Mouse (Mus musculus): ENCODE data around the gene Tprgl. TPM values are rescaled to one million over a fixed set of nuclear protein-coding genes. Genes with fewer than 3 reads are reported as not detected.

Tprgl gene
- 261 and 272 TPM in 2 replicates for polyA plus RNA-seq (2012; rRNA removed)

DNA sequence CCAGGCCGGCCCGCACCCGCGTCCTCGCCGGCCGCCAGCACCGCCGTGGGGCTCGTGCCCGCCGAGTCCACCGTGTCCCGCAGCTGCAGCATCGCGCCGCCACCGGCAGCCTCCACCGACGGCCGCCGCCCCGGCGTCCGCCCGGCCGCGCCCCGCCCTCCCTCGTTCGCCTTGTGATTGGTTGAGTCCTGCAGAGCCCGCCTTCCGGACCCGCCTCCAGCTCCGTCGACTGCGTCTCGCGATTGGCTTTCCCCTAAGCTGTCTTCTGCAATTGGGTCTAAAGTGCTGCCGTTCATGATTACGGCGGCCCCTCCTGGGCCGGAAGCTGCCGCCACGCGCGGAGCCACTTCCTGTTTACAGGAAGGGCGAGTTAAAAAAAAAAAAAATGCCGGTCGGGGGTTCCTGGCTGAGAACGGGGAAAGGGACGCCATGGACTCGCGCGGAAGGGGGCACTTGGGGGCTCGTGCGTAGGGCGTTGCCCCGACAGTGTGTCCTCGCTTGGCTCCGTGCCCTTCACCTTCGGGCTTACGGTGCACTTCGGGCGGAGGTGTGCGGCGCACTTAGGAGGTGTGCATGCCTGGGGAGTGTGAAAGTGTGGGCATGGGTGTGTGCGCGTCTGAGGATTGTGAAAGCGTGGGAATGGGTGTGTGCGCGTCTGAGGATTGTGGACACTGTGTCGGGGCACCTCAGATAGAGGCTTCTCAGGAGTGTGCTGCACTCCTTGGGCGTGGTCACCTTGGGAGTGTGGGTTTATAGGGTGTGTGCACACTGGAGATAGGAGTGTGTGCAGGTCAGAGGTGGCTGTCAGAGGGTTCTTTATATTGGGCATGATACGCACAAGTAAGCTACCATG lies at the start of gene Tprgl:
TSS of gene Tprgl (minus strand) at position 129 of the 853 bp plus-strand sequence.
- H3K27ac ChIP-seq (ENCODE audit: insufficient read depth, low read length) = peak within 1 kb of the TSS; percentile 67; the same call in 1 of the 2 replicates
- peak within 1 kb of the TSS; percentile 98 for H3K4me3 ChIP-seq (replicated peaks; ENCODE audit: insufficient read depth, low read depth, low read length)
- 1% methylated on average over 74 of the region's 75 CpGs for WGBS
- H3K4me1 ChIP-seq (ENCODE audit: control insufficient read depth, insufficient read depth, low read length) = peaks cover 29% of the 10 kb centered on the region
- DNase-seq = peak; percentile 97 to 98
- no peaks in the 10 kb centered on the region for H3K27me3 ChIP-seq (ENCODE audit: control insufficient read depth, insufficient read depth, low read length)
- TF ChIP-seq POLR2A (IDR thresholded peaks at IDR 0.05; ENCODE audit: borderline replicate concordance, insufficient read depth, low read length) = peak; percentile 58
- no peak for TF ChIP-seq CTCF (IDR thresholded peaks at IDR 0.05; ENCODE audit: borderline replicate concordance, insufficient read depth, low read depth, low read length)

DNA sequence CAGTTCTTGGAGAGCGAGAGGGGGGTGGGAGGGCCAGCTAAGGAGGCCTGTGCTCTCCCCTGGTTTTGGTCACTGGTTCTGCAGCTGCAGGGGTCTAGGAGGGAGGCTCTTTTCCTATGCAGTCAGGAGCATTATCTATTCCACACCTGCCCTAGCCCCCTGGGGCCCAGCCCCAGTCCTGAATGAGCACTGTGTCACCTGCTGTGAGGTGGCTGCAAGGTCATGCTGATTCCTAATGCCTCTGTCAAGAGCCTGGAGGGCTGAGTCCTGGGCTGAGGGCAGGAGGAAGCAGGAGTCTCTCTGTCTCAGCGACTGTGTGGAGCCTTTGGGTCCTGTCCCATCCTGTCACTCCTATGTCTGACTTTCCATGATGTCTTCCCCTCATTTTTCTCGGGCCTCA lies 49.4 kb upstream of the Tprgl start:
- DNase-seq = no peak
- no peak overlapping the region for H3K27ac ChIP-seq (ENCODE audit: insufficient read depth, low read length)
- TF ChIP-seq CTCF (IDR thresholded peaks at IDR 0.05; ENCODE audit: borderline replicate concordance, insufficient read depth, low read depth, low read length) (no peak), POLR2A (IDR thresholded peaks at IDR 0.05; ENCODE audit: borderline replicate concordance, insufficient read depth, low read length) (no peak)
- H3K4me3 ChIP-seq (replicated peaks; ENCODE audit: insufficient read depth, low read depth, low read length) = no peak overlapping the region
- WGBS = 69% methylated on average over 3 of the region's 3 CpGs
- H3K4me1 ChIP-seq (ENCODE audit: control insufficient read depth, insufficient read depth, low read length) = peaks cover 22% of the 10 kb centered on the region
- H3K27me3 ChIP-seq (ENCODE audit: control insufficient read depth, insufficient read depth, low read length) = no peaks in the 10 kb centered on the region

DNA sequence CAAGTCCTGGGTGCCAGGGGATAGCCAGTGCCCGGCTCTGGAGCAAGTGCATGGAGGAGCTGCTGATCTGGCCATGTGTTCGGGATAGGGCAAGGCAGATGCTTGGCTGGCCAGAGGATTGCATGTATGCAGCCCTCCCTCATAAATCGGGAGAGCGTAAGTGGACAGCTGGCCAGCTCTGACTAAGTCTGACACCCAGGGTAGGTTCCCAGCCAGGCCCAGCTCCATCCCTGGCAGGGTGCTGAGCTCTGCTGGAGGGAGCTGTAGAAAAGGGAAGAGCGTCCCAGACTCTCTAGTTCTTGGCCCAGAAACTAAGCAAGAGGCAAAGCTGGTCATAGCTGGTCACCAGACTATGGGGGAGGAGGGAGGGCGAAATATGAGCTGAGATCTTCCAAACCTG lies 48.6 kb upstream of the Tprgl start:
- DNase-seq = no peak

DNA sequence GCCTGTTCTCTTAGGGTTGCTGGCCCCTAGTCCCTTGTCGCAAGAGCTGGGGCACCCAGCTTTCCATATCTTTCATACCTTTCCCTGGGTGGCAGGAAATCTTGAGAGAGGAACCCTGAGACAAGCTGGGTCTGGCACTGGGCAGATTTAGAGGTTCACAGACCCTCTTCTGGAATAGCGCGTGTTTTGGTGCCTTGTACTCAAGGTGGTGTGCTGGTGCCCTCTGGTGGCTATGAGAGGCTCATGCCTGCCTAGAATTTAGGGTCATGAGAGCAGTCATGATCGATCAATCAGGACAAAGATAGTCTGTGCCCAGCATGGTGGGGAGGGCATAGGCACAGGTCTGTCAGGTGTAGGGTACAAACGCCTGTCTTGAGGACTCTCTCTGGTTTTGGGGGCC lies 46.8 kb upstream of the Tprgl start:
- Histone ChIP-seq H3K27ac (ENCODE audit: insufficient read depth, low read length) (no peak overlapping the region), H3K27me3 (ENCODE audit: control insufficient read depth, insufficient read depth, low read length) (no peaks in the 10 kb centered on the region), H3K4me1 (ENCODE audit: control insufficient read depth, insufficient read depth, low read length) (peaks cover 31% of the 10 kb centered on the region), H3K4me3 (replicated peaks; ENCODE audit: insufficient read depth, low read depth, low read length) (no peak overlapping the region)
- DNase-seq = peak; percentile 49 to 75
- WGBS = 17% methylated on average over 5 of the region's 5 CpGs
- no peak for TF ChIP-seq POLR2A (IDR thresholded peaks at IDR 0.05; ENCODE audit: borderline replicate concordance, insufficient read depth, low read length)
- peak; percentile 99 for TF ChIP-seq CTCF (IDR thresholded peaks at IDR 0.05; ENCODE audit: borderline replicate concordance, insufficient read depth, low read depth, low read length)

More for the DNA sequence above, 48.6 kb upstream of the Tprgl start:
- H3K4me1 ChIP-seq (ENCODE audit: control insufficient read depth, insufficient read depth, low read length) = peaks cover 25% of the 10 kb centered on the region
- TF ChIP-seq CTCF (IDR thresholded peaks at IDR 0.05; ENCODE audit: borderline replicate concordance, insufficient read depth, low read depth, low read length) (no peak), POLR2A (IDR thresholded peaks at IDR 0.05; ENCODE audit: borderline replicate concordance, insufficient read depth, low read length) (no peak)
- no peak overlapping the region for H3K27ac ChIP-seq (ENCODE audit: insufficient read depth, low read length)
- WGBS = 76% methylated on average over 6 of the region's 6 CpGs
- H3K4me3 ChIP-seq (replicated peaks; ENCODE audit: insufficient read depth, low read depth, low read length) = no peak overlapping the region
- H3K27me3 ChIP-seq (ENCODE audit: control insufficient read depth, insufficient read depth, low read length) = no peaks in the 10 kb centered on the region

DNA sequence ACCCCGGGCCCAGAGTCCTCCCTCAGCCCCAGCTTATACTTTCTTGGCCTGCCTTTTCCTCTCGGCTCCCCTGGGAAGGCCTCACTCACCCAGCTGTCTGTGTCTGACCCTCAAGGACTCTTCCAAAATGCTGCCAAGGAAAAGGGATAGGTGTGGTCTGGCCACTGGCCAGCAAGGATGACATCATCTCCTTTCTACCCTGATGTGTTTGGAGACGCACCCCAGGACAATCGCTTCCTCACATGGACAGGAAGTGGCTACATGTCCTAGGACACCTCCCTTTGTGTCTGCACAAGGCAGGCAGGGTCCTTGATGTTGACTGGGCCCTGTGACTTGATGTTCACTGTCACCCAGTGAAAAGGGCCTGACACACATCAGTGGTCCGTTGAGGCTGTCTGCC lies 44.9 kb upstream of the Tprgl start:
- 76% methylated on average over 5 of the region's 5 CpGs for WGBS

DNA sequence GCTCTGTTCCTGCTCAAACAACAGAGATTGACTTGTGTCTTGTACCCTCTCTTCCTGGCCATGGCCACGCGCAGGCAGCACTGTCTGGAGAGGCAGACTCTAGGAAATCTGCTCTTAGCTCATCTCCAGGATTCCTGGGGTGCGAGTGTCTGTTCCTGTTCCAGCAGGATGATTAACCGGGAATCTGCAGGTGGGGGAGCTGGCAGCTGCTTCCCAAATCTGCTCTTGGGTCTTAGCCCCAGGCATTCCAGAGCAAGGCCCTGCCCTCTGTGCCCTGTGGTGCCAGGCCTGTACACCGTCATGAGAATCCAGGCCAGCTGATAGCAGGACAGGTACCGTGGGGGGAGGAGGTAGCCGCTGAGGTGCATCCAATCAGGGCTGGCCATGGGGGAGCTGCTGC lies 44.1 kb upstream of the Tprgl start:
- DNase-seq = peak; percentile 90 to 95
- Histone ChIP-seq H3K4me3 (replicated peaks; ENCODE audit: insufficient read depth, low read depth, low read length) (no peak overlapping the region), H3K27me3 (ENCODE audit: control insufficient read depth, insufficient read depth, low read length) (no peaks in the 10 kb centered on the region), H3K4me1 (ENCODE audit: control insufficient read depth, insufficient read depth, low read length) (peaks cover 31% of the 10 kb centered on the region), H3K27ac (ENCODE audit: insufficient read depth, low read length) (no peak overlapping the region)
- 10% methylated on average over 7 of the region's 7 CpGs for WGBS
- 0 out of 2 replicates have a peak, but pooled peaks have one; percentile 5 for TF ChIP-seq CTCF (IDR thresholded peaks at IDR 0.05; ENCODE audit: borderline replicate concordance, insufficient read depth, low read depth, low read length)
- no peak for TF ChIP-seq POLR2A (IDR thresholded peaks at IDR 0.05; ENCODE audit: borderline replicate concordance, insufficient read depth, low read length)

More for the DNA sequence above, 44.9 kb upstream of the Tprgl start:
- peaks cover 31% of the 10 kb centered on the region for H3K4me1 ChIP-seq (ENCODE audit: control insufficient read depth, insufficient read depth, low read length)
- H3K27ac ChIP-seq (ENCODE audit: insufficient read depth, low read length) = no peak overlapping the region
- H3K27me3 ChIP-seq (ENCODE audit: control insufficient read depth, insufficient read depth, low read length) = no peaks in the 10 kb centered on the region
- no peak overlapping the region for H3K4me3 ChIP-seq (replicated peaks; ENCODE audit: insufficient read depth, low read depth, low read length)
- TF ChIP-seq CTCF (IDR thresholded peaks at IDR 0.05; ENCODE audit: borderline replicate concordance, insufficient read depth, low read depth, low read length) (no peak), POLR2A (IDR thresholded peaks at IDR 0.05; ENCODE audit: borderline replicate concordance, insufficient read depth, low read length) (no peak)
- peak; percentile 27 to 31 for DNase-seq

DNA sequence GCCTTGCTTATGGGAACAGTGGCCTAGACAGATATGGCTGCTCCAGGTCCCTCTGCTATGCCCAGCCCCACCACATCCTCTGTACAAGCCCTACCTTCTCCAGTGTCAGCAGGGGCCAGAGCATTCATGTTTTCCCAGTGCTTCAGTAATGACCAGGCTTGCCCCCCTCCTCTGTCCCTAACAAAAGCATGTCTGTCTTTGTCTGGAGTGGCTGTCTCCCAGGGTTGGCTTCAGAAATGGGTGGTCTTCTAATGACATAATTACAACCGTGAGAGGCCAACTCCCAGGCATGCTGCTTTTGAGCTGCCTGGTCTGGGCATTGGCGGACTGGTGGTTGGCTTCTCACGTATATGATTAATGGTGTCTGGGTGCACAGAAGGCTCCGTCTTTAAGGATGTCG lies 41.0 kb upstream of the Tprgl start:
- no peaks in the 10 kb centered on the region for H3K27me3 ChIP-seq (ENCODE audit: control insufficient read depth, insufficient read depth, low read length)
- TF ChIP-seq POLR2A (IDR thresholded peaks at IDR 0.05; ENCODE audit: borderline replicate concordance, insufficient read depth, low read length) (no peak), CTCF (IDR thresholded peaks at IDR 0.05; ENCODE audit: borderline replicate concordance, insufficient read depth, low read depth, low read length) (no peak)
- peaks cover 29% of the 10 kb centered on the region for H3K4me1 ChIP-seq (ENCODE audit: control insufficient read depth, insufficient read depth, low read length)
- no peak overlapping the region for H3K27ac ChIP-seq (ENCODE audit: insufficient read depth, low read length)
- DNase-seq = no peak
- 94% methylated on average over 5 of the region's 5 CpGs for WGBS
- H3K4me3 ChIP-seq (replicated peaks; ENCODE audit: insufficient read depth, low read depth, low read length) = no peak overlapping the region
